Mouse (Mus musculus): Measurements from ENCODE around the gene Lrrc7.

Gene Lrrc7

DNA sequence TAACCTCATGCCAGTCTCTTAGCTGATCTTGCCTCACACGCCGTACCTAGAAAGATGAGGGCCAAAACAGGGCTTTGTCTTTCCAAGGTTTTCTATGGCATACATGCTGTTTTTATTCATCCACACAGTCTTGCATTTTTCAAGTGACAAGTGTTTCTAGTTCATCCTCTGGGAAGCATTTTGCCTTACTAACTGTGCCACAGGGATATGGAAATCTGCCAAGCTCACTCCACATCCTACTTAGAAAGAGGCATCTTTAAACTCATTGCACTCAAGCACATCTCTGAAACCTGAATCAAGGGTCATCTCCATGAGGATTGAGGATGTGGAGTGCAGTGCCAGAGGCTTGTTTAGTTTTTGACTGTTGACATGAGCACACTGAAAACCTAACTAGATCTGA, 199.9 kb downstream of the Lrrc7 start:
- DNase-seq = no peak

- no peak for DNase-seq
Observed at GRCm38 (mm10) chr3:158356706-158357105, 205.3 kb downstream of the Lrrc7 start.

GRCm38 (mm10) chr3:158356194-158356593, 205.8 kb downstream of the Lrrc7 start:
- no peak for DNase-seq

GRCm38 (mm10) chr3:158340808-158341207, 221.2 kb downstream of the Lrrc7 start:
- no peak for DNase-seq

DNA sequence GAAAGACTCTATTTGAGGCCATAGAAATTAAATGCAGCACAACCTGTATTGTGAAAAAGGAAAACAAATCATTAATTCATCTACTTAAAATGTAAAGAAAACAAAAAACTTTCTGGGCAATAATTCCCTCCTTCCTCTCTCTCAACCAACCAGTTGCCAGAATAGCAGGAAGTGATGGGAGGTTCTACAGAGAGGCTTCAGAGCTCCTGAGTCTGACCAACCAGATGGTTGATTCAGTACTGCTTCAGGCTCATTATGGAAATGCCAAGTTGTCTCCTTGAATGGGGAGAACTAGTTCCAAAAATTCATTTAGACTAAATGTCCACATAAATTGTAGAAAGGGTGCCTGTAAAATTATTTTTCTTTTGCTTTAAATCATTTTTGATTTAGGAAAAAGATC, 231.9 kb downstream of the Lrrc7 start:
- DNase-seq = no peak

DNA sequence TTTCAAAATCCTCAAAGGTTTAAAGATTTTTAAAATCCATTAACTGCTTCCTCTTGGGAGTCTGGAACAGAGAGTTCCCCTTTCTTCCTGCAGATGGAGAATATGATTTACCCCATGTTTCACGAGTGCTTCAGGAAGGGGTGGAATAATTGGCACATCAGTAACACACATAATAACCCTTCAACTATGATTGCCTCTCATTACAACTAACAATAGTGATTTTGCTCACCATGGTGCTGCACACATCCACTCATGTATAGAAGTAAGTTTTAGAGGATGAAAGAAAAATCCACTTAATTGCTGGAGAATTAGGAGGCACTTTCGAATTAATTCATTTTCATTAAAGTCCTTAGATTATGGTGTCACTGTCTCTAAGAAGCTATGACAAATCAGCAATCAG, 251.6 kb downstream of the Lrrc7 start:
- no peak for DNase-seq

DNA sequence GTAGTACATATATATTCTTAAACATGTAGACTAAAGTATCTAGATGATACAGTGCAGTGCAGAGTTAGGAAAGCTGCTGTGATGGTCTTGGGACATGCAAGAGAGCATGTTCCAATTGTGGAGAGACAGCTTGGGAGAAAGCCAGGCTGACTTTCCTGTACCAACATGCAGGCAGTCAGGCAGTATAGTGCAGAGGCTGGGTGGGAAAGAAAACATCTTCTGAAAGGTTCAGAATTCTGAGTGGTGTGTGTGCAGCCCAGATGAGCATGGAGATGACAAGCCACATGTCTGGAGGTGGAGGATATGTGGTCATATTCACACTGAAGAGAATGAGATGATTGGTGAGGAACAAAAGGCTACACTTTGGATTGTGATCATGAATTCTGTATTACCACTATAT, 254.6 kb downstream of the Lrrc7 start:
- DNase-seq = no peak

GRCm38 (mm10) chr3:158298732-158299131, 263.3 kb downstream of the Lrrc7 start:
- DNase-seq = no peak

GRCm38 (mm10) chr3:158295041-158295440, 267.0 kb downstream of the Lrrc7 start:
- no peak for DNase-seq

GRCm38 (mm10) chr3:158284431-158284830, 277.6 kb downstream of the Lrrc7 start:
- no peak for DNase-seq

DNA sequence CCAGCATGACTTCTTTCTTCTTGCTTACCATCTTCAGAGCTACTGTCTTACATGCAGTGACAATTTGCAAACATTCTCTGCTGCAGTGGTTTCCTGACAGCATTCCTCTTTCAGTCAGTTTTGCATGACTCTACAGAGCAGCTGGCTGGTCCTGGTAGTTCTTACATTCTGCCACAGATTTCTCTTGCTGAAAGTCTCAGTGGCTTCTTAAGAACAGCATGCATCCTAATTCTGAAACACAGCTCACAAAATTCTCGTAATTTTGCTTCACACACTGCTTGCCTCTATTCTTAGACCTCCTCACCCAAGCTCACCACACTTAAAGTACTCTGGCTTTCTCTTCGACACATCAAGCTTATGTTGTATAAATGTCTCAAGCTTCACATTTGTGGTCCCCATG, 283.4 kb downstream of the Lrrc7 start:
- no peak for DNase-seq

DNA sequence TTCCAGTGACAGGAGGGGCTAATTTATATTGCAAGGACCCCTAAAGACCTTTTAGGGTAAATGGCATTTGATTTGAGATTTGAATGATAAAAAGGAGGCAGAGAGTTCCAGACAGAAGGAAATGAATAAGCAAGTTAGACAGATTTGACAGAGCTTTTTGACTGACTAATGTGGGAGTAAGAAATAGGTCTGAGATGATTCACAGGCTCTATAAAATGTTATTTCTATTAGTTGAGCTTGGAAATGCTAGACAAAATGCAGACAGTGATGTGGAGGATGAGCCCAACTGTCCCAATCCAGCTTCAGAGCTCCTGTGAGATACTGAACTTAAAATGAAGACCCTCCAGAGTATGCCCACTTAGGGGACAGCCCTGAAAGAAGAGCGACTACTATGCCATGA, 289.3 kb downstream of the Lrrc7 start:
- no peak for DNase-seq

DNA sequence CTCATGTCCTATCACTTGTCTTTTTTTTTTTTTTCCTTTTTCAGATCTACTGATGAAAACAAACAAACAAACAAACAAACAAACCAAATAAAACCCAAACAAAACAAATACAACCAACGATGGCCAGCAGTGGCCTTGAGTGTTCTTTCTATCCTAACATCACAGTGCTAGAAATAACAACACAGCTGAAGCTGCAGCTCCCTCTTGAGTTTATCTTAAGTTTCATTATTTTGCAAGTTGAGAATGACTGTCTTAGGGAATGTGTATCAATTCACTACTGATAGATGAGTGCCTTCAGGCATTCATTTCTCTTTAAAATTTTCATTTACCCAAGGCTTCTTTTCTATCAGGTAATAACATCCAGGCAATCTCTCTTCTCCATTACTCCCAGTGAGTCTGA, 291.1 kb downstream of the Lrrc7 start:
- no peak for DNase-seq

GRCm38 (mm10) chr3:158252576-158252975, 309.4 kb downstream of the Lrrc7 start:
- DNase-seq = no peak

- no peak for DNase-seq
Observed at GRCm38 (mm10) chr3:158247672-158248071, 314.3 kb downstream of the Lrrc7 start.

GRCm38 (mm10) chr3:158210657-158211056, 351.4 kb downstream of the Lrrc7 start:
- DNase-seq = no peak

DNA sequence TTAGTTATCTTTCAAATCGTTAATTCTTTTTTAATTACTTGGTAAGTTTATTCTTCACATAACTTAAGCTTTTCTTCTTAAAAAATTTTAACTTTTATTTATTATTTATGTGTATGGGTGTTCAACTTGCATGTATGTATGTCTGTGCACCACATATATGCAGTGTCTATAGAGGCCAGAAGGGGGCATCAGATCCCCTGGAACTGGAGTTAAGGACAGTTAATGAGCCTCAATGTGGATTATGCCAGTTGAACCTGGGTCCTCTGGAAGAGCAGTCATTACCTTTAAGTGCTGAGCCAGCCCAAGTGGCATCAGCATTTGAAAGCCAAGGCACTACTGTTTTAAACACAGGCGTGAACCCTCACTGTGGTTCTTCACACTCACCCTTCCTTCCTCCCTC, 352.0 kb downstream of the Lrrc7 start:
- peak; percentile 17 for DNase-seq

- no peak for DNase-seq
Observed at GRCm38 (mm10) chr3:158207840-158208239, 354.2 kb downstream of the Lrrc7 start.

- no peak for DNase-seq
Observed at GRCm38 (mm10) chr3:158202776-158203175, 359.2 kb downstream of the Lrrc7 start.

DNA sequence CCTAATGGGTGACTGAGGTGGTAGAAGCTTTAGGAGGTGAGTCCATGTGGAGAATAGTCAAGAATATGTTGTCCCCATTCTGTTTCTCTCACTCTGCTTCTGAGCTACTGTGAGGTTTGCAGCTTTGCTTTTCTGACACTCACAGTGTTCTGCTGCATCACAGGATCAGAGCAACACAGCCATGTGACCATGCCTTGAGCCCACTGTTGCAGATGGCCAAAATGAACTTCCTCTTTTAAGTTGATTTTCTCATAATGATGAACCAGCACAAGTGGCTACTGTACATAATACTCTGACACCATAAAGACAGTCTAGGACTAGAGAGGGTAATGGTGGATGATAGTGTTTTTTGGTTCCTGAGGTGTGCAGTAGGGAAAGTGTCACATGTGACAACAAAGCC, 366.6 kb downstream of the Lrrc7 start:
- DNase-seq = no peak

- DNase-seq = no peak
Observed at GRCm38 (mm10) chr3:158193229-158193628, 368.8 kb downstream of the Lrrc7 start.

DNA sequence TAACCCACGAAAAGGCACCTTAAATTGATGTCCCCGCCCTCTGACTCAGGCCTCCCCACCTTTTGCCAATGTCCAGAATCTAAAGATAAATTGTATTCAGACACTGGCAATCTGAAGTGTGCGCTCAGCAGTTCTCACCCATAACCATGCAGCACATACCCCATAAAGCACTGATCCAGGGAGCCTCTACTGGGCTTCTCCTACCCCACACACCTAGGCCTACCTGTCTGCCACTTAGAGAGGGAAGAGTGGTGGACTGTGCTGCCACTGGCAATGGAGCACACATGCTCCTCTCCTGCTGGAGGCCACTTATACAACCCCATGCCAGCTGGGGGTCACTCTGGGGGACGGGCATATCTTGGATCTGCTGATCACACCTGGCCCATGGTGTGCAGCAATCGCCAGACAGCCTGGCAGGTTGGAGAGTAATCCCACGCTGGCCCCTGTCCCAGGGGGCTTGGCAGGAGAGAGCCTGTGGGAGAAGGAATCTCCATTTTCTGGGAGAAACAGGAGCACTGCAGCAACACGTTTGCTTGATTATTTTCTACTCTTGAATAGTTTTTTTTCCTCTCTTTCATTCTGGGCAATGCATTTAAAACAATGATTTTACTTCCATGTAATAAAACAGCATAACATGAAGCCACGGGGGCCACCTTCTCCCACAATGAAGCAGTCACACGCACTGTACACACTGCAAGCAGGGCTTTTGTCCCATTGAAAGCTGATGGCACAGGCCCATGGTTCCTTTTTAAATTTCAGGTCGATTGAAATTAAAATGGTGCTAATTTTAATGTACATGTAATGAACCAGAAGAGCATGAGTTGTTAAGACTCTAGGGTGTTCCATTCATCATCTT, 386.9 kb downstream of the Lrrc7 start:
- no peak for DNase-seq

- no peak for DNase-seq
Observed at GRCm38 (mm10) chr3:158169180-158169579, 392.8 kb downstream of the Lrrc7 start.

GRCm38 (mm10) chr3:158168454-158168853, 393.6 kb downstream of the Lrrc7 start:
- DNase-seq = no peak

DNA sequence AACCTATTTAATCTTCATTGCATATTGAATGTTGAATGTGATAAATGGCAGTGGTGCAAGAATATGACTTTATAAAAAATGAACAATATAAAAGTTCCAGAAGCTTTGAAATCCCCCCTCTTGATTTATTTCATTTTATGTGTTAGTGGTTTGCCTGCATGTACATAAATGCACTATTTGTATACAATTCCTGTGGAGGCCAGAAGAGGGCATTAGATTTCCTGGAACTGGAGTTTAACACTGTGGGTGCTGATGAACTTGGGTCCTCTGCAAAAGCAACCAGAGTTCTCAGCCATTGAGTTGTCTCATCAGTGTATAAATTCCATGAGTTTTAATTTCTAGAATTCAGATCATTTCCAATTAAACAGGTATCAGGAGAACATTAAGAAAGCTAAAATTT, 397.0 kb downstream of the Lrrc7 start:
- DNase-seq = no peak

Data from thymus, postnatal 4 days (tissue).